Mouse (Mus musculus) midbrain, embryonic 12.5 days (tissue): Measurements from ENCODE around the gene Fgfr1op. TPM values are rescaled to one million over a fixed set of nuclear protein-coding genes. Genes with fewer than 3 reads are reported as not detected.

Experiments
- ATAC-seq: fragments of 200-750 bp; cut with Nextera tagmentation; 2 replicates; pipeline ENCODE4 v1.8.0; 2017; ENCODE audit warnings: low read depth, moderate TSS enrichment, moderate library complexity; ENCODE audit not compliant: low FRiP score
- H3K27ac ChIP-seq: fragments of 300-500 bp; sonication (generic); replicated peaks from 2 replicates; pipeline ENCODE4 v1.5.1; 2016; ENCODE audit warnings: mild to moderate bottlenecking
- H3K27me3 ChIP-seq: fragments of 300-500 bp; sonication (generic); 2 replicates; pipeline ENCODE4 v1.6.1; 2016; ENCODE audit warnings: mild to moderate bottlenecking
- H3K36me3 ChIP-seq: fragments of 300-500 bp; sonication (generic); 2 replicates; pipeline ENCODE4 v1.6.1; 2016
- H3K4me1 ChIP-seq: fragments of 300-500 bp; sonication (generic); 2 replicates; pipeline ENCODE4 v1.6.1; 2016
- H3K4me2 ChIP-seq: fragments of 300-500 bp; sonication (generic); replicated peaks from 2 replicates; pipeline ENCODE4 v1.6.1; 2016; ENCODE audit warnings: mild to moderate bottlenecking, moderate library complexity
- H3K4me3 ChIP-seq: fragments of 300-500 bp; sonication (generic); 2 replicates; pipeline ENCODE4 v1.5.1; 2016; ENCODE audit warnings: mild to moderate bottlenecking
- H3K9ac ChIP-seq: fragments of 300-500 bp; sonication (generic); replicated peaks from 2 replicates; pipeline ENCODE4 v1.6.1; 2016; ENCODE audit warnings: mild to moderate bottlenecking, moderate library complexity
- H3K9me3 ChIP-seq: fragments of 300-500 bp; sonication (generic); 2 replicates; pipeline ENCODE4 v1.6.1; 2016; ENCODE audit warnings: mild to moderate bottlenecking
- WGBS: fragments of 180-500 bp; shearing (Covaris S2); methylation state at CpG from one replicate; pipeline ENCODE4 v1.1.7; 2016; 5-methylcytosine and 5-hydroxymethylcytosine counted together
- polyA plus RNA-seq: library from polyadenylated mRNA; unstranded; fragments of >200 nt; fragmentation: Nextera tagmentation; extraction: Ambion mirVana; gene quantifications from 2 replicates; pipeline ENCODE4 v1.2.1, GENCODE M21; 2016

Gene Fgfr1op
- polyA plus RNA-seq, 1 experiment from 2014 or later = 46.4 TPM

DNA sequence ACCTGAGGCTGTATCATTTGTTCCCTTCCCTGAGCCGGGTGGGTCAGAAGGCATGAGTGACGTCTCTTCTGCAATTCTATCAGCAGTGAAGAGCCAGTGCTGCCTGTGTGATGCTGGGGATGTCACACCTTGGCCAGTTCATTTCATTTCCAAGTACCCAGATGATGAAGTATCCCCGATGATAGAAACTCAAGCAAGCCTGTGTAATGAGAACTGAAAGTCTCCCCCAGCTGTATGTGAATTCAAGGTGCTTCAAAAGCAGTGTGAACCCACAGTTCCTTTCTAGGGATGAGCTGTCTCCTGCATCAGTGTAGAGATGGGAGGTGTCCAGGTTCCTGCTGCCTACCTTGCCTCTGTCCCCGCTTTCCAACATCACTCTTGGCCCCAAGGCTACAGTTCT lies 69.2 kb downstream of the Fgfr1op start:
- Histone ChIP-seq H3K36me3 (no peaks in the 10 kb centered on the region), H3K9me3 (no peaks in the 10 kb centered on the region), H3K4me2 (no peak overlapping the region), H3K27me3 (0 out of 2 replicates have a peak, but pooled peaks cover 4% of the 10 kb centered on the region), H3K4me3 (no peak overlapping the region), H3K4me1 (no peaks in the 10 kb centered on the region), H3K27ac (no peak overlapping the region), H3K9ac (no peak overlapping the region)
- WGBS = 88% methylated on average over 4 of the region's 4 CpGs
- ATAC-seq = no peak

DNA sequence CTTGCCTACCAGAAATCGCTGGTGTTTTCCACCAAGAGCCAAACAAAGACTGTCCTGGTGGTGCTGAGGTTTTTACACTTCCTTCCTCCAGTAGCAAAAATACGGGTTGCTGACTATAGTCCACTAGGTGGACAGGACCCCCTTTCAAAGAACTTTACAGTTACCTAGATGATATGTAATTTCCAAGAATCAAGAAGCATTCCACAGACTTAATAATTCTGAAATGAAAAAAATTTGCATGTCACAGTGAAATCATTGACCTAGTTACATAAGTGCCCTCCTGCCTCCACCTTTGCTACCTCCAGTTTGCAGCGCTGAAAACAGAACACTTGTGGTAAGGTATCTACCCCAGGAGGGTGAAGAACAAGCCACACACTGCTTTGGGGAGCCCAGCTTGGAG lies 70.4 kb downstream of the Fgfr1op start, which contains the start of gene Ccr6:
Gene Ccr6 (plus strand): TSS at position 301 of the 400 bp plus-strand sequence.
- 80% methylated on average over 3 of the region's 3 CpGs for WGBS
- no peak for ATAC-seq

DNA sequence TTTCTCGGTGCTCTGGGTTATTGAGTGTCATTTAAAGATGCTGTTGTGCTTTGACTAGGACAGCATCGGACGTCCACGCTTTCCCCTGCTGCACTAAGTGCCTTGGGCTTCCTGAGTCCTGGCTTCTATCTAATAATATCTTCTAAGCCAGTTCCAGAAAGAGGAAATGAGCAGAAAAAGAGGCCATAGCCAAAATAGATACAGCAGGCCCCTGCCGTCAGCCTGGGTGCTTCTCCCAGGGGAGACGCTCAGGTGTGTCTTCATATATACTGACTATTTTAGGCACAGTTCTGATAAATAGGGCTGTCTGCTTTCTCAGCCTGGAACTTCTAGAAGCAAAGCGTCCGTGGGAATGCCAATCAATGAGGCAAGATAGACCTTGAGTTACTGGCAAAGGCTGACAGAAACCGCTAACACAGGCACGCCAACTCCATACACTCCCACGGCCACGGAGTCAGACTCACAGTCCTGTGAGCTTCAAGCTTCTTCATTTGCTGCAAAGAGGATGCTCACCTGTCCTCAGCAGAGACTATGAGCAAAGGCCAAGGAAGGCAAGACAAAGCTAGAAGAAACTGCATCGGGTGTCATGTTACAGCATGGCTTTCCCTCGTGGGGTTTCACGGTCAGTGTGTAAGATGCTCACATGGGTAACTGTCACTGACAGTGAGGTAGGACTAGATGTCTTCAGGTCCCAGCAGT lies 72.9 kb downstream of the Fgfr1op start:
- Histone ChIP-seq H3K9ac (no peak overlapping the region), H3K27me3 (0 out of 2 replicates have a peak, but pooled peaks cover 4% of the 10 kb centered on the region), H3K4me1 (no peaks in the 10 kb centered on the region), H3K27ac (no peak overlapping the region), H3K9me3 (no peaks in the 10 kb centered on the region), H3K36me3 (no peaks in the 10 kb centered on the region), H3K4me2 (no peak overlapping the region), H3K4me3 (no peak overlapping the region)
- WGBS = 84% methylated on average over 15 of the region's 15 CpGs
- ATAC-seq = no peak

More for the DNA sequence above, 70.4 kb downstream of the Fgfr1op start, which contains the start of gene Ccr6:
- no peak within 1 kb of the TSS for H3K9ac ChIP-seq
- H3K4me2 ChIP-seq = no peak within 1 kb of the TSS
- no peaks in the 10 kb centered on the region for H3K36me3 ChIP-seq
- H3K4me3 ChIP-seq = no peak within 1 kb of the TSS
- no peak within 1 kb of the TSS for H3K27ac ChIP-seq
- no peaks in the 10 kb centered on the region for H3K9me3 ChIP-seq
- H3K4me1 ChIP-seq = no peaks in the 10 kb centered on the region
- 0 out of 2 replicates have a peak, but pooled peaks cover 4% of the 10 kb centered on the region for H3K27me3 ChIP-seq

DNA sequence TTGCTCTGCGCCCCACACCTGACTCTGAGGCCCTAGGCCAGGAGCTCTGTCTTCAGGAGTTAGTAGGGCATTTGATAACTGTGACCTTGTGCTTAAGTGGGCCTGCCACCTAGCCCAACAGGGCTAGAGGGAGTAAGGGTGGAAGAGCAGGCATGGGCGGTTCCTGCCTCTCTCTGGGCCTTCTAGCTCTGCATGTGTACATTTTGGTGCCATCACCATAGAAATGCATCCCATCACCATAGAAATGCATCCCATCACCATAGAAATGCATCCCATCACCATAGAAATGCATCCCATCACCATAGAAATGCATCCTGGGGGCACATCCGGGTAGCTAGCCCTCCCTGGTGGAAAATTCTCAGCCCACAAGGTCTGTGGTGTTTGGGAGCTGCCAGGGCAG lies 74.3 kb downstream of the Fgfr1op start:
- 75% methylated on average over 3 of the region's 3 CpGs for WGBS
- no peak overlapping the region for H3K4me2 ChIP-seq
- H3K36me3 ChIP-seq = no peaks in the 10 kb centered on the region
- H3K27ac ChIP-seq = no peak overlapping the region
- no peaks in the 10 kb centered on the region for H3K4me1 ChIP-seq
- no peak overlapping the region for H3K4me3 ChIP-seq
- ATAC-seq = no peak
- H3K27me3 ChIP-seq = 0 out of 2 replicates have a peak, but pooled peaks cover 3% of the 10 kb centered on the region
- no peaks in the 10 kb centered on the region for H3K9me3 ChIP-seq
- no peak overlapping the region for H3K9ac ChIP-seq

DNA sequence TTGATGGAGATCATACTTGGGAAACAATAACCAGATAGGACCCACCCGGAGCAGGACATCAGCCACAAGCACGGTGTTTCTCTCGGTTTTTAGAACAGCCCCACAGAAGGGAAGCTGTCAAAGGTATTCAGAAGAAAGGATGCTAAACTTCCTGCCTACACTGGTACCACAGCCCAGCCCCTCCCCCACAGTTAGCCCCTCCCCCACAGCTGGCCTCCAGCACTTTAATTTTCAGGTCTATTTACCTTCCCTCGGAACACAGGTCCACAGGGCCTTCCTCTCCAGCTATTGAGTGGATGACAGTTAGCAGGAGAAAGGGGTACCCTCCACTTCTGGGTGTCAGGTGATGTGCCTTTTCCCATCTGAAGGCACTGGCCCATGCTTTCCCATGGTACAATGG lies 75.2 kb downstream of the Fgfr1op start:
- H3K36me3 ChIP-seq = no peaks in the 10 kb centered on the region
- 77% methylated on average over 4 of the region's 4 CpGs for WGBS
- no peak for ATAC-seq

GRCm38 (mm10) chr17:8241645-8242044 lies 76.3 kb downstream of the Fgfr1op start:
- H3K4me3 ChIP-seq = no peak overlapping the region
- no peaks in the 10 kb centered on the region for H3K36me3 ChIP-seq
- no peak overlapping the region for H3K27ac ChIP-seq
- no peaks in the 10 kb centered on the region for H3K4me1 ChIP-seq
- no peaks in the 10 kb centered on the region for H3K27me3 ChIP-seq
- no peak overlapping the region for H3K9ac ChIP-seq
- H3K4me2 ChIP-seq = no peak overlapping the region
- WGBS = 72% methylated on average over 12 of the region's 12 CpGs
- ATAC-seq = no peak
- H3K9me3 ChIP-seq = no peaks in the 10 kb centered on the region

More for the DNA sequence above, 75.2 kb downstream of the Fgfr1op start:
- H3K4me3 ChIP-seq = no peak overlapping the region
- no peak overlapping the region for H3K4me2 ChIP-seq
- H3K9ac ChIP-seq = no peak overlapping the region
- H3K9me3 ChIP-seq = no peaks in the 10 kb centered on the region
- H3K27me3 ChIP-seq = no peaks in the 10 kb centered on the region
- H3K27ac ChIP-seq = no peak overlapping the region
- H3K4me1 ChIP-seq = no peaks in the 10 kb centered on the region

DNA sequence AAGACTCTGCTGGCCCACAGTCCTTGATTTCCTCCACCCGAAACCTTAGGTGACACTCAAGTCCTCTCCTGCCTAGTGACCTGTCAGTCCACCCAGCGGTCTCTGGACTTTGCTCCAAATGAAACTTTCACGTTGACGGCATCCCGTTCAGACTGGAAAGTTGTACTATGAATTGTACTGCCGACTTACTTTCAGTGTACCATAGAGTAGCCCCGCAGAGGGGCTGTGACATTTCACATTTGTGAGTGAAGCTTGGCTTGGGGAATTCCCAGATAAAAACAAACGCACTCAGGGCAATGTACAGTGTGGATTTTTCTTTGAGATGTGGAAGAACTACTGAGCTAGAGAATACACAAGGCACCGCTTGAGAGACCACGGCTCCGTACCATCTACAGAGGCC lies 76.9 kb downstream of the Fgfr1op start:
- no peaks in the 10 kb centered on the region for H3K36me3 ChIP-seq
- no peak overlapping the region for H3K4me3 ChIP-seq
- H3K27ac ChIP-seq = no peak overlapping the region
- no peak for ATAC-seq
- no peak overlapping the region for H3K9ac ChIP-seq
- H3K27me3 ChIP-seq = no peaks in the 10 kb centered on the region
- H3K9me3 ChIP-seq = no peaks in the 10 kb centered on the region
- H3K4me2 ChIP-seq = no peak overlapping the region
- no peaks in the 10 kb centered on the region for H3K4me1 ChIP-seq
- 89% methylated on average over 11 of the region's 11 CpGs for WGBS

- Histone ChIP-seq H3K36me3 (no peaks in the 10 kb centered on the region), H3K4me3 (no peak overlapping the region), H3K9ac (no peak overlapping the region), H3K27me3 (no peaks in the 10 kb centered on the region), H3K4me2 (no peak overlapping the region), H3K4me1 (no peaks in the 10 kb centered on the region), H3K27ac (no peak overlapping the region), H3K9me3 (no peaks in the 10 kb centered on the region)
- ATAC-seq = no peak
- WGBS = 75% methylated on average over 2 of the region's 2 CpGs
Measured at GRCm38 (mm10) chr17:8244124-8244523, 78.8 kb downstream of the Fgfr1op start.

DNA sequence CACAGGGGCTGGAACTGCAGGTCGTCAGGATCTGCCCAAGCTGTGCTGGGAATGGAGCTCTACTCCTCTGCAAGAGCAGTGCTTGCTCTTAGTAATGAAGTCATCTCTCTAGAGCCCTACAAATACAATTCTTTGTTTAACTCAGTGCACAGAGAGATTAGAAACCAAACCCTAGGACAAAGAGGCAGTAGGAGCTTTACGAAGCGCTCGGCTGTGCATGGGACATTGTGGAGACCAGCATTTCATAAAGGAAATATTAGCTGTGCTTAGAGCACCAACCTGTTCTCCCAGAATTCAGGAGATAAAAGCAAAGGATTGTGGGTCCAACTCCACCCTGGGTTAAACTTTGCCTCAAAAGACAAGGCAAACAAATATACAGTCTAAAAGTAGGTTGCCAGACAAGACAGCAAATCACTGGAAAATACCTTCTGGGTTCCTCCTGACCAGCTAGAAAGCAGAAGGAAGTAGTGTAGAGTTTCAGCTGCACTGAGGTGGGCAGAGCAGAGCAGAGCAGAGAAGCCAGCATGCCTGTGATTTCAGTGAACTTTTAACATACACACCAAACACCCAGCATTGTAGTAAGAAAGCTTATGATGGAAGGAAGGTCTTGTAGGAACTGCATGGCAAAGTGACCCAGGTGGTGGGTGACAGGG lies 80.9 kb downstream of the Fgfr1op start:
- no peak overlapping the region for H3K9ac ChIP-seq
- 63% methylated on average over 4 of the region's 4 CpGs for WGBS
- no peak for ATAC-seq
- H3K27ac ChIP-seq = no peak overlapping the region
- H3K4me2 ChIP-seq = no peak overlapping the region
- no peaks in the 10 kb centered on the region for H3K36me3 ChIP-seq
- H3K4me3 ChIP-seq = no peak overlapping the region
- H3K27me3 ChIP-seq = no peaks in the 10 kb centered on the region
- H3K4me1 ChIP-seq = no peaks in the 10 kb centered on the region
- H3K9me3 ChIP-seq = no peaks in the 10 kb centered on the region

Other genes with a start within 250 kb of the Fgfr1op start
- gene Tagap, start 239.5 kb upstream of the Fgfr1op start, polyA plus RNA-seq = 0.50 and 0.56 TPM in 2 replicates
- 65.3 and 67.0 TPM in 2 replicates for gene Rsph3a, start 219.9 kb upstream of the Fgfr1op start, polyA plus RNA-seq
- gene Gm49673, start 17.7 kb upstream of the Fgfr1op start, polyA plus RNA-seq = 0.26 TPM in 1 of 2 replicates, not detected in the other
- 12.9 and 14.9 TPM in 2 replicates for gene Rnaset2a, start 17.4 kb upstream of the Fgfr1op start, polyA plus RNA-seq
- not detected in 2 replicates for gene Ccr6, start 70.5 kb downstream of the Fgfr1op start, polyA plus RNA-seq
- 116 TPM in 2 replicates for gene Mpc1, start 117.4 kb downstream of the Fgfr1op start, polyA plus RNA-seq
- 104 TPM in 2 replicates for gene Sft2d1, start 145.6 kb downstream of the Fgfr1op start, polyA plus RNA-seq
- 3.9 and 4.1 TPM in 2 replicates for gene Prr18, start 172.0 kb downstream of the Fgfr1op start, polyA plus RNA-seq
- gene T2, start 190.5 kb downstream of the Fgfr1op start, polyA plus RNA-seq = 0.71 TPM in 1 of 2 replicates, not detected in the other